Mouse (Mus musculus) MEL-GATA-1-ER (cell line): Measurements from ENCODE around the gene Macf1.

Experiments
- DNase-seq: peaks from one replicate; pipeline ENCODE4 v3.0.0-alpha.2; 2012; ENCODE audit warnings: low read depth; ENCODE audit errors: extremely low read depth

Gene Macf1

DNA sequence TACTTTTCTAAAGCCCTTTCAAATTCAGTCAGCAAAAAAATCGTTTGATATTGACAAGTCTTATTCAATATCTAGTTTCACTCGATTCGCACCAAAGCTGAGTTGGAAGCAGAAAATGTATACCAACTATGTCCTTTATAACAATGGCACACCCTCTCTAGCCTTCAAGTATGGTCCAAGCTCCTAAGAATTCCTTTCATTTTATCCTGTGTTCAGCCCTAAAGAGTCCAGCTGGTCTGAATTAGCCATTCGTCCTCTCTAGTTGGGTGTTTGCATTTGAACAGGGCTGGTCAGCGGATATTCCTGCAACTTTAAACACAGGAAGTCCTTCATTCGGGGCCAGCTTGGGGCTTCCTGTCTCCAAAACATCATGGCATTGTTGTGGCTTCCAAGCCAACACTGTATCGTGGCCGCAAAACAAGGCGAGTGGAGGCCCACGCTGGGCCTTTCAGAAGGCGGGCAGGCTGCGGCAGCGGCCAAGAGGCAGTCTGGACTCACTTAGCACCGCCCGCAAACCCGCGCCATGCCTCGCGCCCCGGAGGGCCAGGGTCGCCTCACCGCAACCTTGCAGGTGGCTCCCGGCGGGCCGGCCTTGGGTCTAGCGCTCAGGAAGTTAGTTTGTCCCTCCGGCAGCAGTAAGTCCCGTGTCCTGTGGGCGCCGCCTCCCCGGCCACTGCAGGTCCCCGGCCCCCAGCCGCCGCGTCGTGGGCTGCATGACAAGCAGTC lies 273.0 kb downstream of the Macf1 start:
- DNase-seq = no peak

DNA sequence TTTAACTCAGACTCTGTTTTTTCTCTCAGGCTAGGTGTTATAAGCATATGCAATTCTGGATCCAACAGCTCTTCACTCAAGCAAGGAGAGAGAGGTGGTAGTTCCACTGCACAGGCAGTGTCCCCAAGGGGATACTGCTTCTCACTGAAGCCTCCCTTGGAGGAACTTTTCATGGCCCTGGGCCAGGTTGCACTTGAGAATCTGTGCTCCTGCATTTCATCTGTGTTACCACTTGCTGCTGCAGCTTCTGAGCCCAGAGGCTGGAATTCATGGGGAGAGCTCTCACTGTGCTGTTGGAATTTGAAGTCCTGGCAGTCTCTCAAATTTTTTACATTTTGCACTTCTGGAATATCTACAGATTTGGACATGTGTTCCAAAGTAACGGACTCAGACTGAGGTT lies 274.4 kb downstream of the Macf1 start:
- DNase-seq = no peak

DNA sequence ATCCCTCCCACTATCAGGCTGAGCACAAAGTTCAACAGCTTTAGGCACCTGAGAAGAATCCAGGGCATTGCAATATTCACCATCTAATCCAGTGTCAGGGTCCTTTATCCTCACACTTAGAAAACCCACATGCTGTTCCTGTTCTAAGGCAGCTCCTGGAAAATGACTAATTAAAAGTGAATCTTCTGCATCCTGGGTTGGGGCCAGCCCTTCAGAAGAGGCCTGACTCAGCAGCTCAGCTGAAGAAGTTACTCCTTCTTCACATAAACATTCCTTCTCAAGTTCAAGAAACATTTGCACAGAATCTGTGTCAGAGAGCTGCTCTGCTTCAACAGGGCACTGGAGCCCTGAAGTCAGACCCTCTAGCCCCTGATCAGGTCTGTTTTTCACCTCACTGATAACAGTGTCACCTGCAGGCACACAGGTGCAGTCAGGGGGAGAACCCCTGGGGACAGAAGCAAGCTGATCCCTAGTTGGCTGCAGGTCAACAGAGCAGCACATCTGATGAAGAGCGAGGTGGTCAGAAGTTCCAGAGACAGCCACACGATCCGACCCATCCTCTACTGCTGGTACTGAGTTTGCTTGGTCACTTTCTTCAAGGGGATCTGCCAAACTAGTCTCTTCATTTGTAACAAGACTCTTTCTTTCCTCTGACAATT lies 275.0 kb downstream of the Macf1 start:
- no peak for DNase-seq

DNA sequence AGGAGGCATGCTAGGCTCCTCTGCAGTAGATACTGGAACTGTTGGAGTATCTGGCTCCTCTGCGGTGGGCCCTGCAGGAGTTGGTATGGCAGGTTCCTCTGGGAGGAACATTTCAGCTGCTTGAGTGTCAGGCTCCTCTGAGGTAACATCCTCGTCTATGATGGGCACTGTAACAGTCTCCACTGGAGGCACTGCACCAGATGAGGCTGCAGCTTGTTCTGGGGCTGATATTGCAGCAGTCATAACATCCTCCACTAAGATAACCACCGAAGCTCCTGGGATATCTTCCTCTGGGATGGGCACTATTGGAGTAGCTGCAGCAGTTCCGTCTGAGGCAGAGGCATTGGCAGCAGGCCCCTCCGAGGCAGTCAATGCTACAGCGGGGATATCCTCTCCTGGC lies 276.4 kb downstream of the Macf1 start:
- DNase-seq = no peak

GRCm38 (mm10) chr4:123404056-123404455 lies 280.1 kb downstream of the Macf1 start:
- DNase-seq = no peak

DNA sequence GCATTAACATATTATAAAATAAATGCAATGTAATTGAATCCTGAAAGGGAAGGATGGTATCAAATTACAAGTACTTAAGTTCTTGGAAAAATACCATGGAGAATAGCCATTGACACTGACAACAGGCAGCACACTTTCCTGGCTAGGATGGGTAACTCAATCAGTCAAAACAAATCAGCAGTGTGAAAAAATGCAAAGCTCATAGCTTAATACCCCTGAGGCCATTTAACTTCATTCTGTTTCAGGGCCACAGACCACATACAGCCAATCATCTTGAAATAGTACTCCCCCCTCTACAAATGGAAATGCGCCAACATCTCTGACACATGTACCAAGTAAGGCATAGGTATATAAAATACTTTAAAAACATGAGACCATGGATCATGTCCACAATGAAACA lies 281.9 kb downstream of the Macf1 start:
- DNase-seq = no peak

- DNase-seq = no peak
Measured at GRCm38 (mm10) chr4:123401265-123401664, 282.9 kb downstream of the Macf1 start.

- no peak for DNase-seq
Measured at GRCm38 (mm10) chr4:123397643-123398434, 286.3 kb downstream of the Macf1 start.

GRCm38 (mm10) chr4:123397049-123397448 lies 287.1 kb downstream of the Macf1 start:
- no peak for DNase-seq

- DNase-seq = no peak
Measured at GRCm38 (mm10) chr4:123395435-123396000, 288.6 kb downstream of the Macf1 start.

- DNase-seq = no peak
Measured at GRCm38 (mm10) chr4:123394878-123395277, 289.3 kb downstream of the Macf1 start.

DNA sequence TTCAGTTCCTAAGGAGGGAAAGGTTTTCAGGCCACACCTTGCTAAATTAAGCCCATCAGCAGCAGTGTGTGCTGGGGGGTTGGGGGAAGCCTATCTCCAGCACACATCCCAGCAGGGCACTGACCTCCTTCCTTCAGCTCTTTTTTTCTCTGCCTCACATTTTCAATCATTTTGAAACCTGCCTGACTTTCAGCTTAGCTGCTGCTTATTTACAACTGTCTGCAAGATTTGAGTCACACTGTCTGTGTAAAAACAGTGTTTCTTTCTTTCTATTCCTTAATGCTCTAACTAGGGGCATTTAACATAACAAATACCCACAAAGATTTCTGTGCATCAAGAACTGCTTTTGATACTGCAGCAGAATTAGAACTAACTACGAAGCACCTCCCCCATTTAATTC lies 289.9 kb downstream of the Macf1 start:
- no peak for DNase-seq

- no peak for DNase-seq
Measured at GRCm38 (mm10) chr4:123393004-123393403, 291.2 kb downstream of the Macf1 start.

GRCm38 (mm10) chr4:123392187-123392586 lies 292.0 kb downstream of the Macf1 start:
- no peak for DNase-seq

GRCm38 (mm10) chr4:123385028-123385427 lies 299.1 kb downstream of the Macf1 start:
- DNase-seq = no peak

DNA sequence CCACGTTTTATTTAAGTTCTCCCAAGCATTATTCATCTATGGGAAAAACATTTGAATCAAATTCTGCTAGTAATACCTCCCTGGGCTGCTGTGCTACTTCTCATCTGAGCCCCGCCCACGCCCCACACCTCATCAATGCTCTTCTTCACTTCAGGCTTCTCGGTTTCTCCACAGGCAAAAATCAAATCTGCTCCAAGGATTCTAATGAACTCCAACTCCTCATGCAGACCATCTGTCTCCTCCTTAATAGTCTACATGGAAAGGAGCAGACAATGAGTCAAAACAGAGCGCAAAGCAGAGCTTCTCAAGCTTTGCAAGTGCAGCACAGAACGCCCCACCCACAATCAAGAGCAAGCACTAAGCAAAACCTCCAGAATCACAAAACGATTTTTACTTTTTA lies 301.0 kb downstream of the Macf1 start:
- DNase-seq = no peak

- no peak for DNase-seq
Measured at GRCm38 (mm10) chr4:123382051-123382450, 302.1 kb downstream of the Macf1 start.

DNA sequence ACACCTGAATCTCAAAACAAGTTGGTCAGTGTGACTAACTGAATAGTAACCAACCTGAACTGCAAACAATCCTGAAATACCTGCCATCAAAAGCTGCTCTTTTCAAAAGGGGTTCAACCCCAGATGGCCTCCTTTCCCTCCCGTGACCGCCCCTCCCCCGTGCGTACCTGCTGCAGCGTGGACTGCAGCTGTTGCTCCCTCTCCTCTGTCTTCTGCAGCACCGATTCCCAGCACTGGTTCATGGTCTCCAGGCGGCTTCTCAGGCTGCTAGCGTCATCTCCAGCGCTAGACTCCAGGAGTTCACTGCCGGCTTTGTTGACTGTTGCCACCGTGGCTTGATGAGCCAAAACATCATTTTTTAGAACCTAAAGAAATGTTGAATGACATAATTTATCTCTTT lies 302.6 kb downstream of the Macf1 start:
- DNase-seq = no peak

GRCm38 (mm10) chr4:123376031-123376430 lies 308.1 kb downstream of the Macf1 start:
- no peak for DNase-seq

DNA sequence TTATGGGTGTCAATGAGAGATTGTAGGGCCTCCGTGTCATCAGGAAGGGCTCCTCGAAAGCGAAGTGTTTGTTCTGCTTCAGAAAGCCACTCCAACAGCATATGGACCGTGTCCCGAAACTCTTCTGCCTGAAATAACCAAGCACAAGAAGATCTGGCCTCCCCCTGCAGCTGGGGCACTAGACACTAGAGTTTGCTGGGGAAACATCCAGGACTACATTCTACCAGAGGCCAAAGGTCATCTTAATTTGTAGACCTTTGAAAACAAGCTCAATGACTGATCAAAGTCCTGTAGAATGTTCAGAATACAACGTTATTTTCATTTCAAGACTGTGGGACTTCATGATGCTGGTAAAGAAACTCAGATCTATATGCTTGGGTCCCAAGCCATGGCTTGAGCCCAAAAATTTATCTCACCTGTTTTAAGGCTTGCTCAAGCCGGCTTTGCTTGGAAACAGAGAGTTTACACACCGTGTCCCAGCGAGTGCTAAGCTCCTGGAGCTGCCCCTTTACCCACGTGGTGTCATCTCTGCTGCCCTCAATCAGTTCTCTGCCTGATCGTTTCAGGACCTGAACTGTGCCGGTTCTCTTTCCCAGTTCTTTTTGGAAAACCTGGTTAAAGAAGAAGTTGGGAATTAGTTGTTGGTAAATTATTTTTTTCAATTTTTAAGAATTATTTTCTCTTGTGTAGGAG lies 309.7 kb downstream of the Macf1 start:
- DNase-seq = no peak

DNA sequence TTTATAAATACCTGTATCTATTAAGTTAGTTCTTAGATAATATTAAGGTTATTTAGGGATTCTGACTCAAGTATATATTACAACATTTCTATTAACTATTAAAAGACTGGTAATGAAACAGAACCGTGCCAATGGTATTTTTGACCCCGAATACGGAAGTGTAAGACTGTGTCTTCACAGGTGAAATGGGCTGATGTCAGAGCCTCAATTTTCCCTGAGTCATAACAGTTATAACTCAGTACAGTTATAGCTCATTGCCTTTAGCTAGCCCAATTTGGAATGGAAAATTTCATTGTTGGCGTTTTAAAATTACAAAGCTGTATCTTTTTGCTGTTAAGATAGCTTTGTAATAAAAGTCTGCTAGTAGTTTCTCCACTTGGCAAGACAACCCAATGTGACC lies 320.6 kb downstream of the Macf1 start:
- DNase-seq = no peak
